Comparison of ENCODE assay signal across 23 mouse cellular contexts in the genomic region with DNA sequence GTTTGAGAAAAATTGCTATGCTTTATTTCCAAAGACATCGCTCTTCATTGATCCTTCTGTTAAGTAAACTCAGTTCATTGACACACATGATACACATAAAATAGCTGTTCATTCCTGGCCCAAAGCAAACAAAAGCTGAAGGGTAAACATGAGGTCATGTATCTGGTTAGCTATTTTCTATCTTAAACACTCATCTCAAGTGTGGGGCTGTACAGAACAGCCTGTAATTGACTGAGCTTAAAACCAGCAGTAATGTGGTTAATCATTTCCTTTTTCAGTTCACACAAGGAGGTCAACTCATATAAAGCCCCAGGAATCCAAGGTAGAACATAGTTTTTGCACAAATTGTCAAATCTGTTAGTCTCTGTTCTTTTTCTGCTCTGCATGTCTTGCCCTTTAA.
DNase-seq lines count a peak whose midpoint lies in the region; ATAC-seq and TF ChIP-seq lines count a peak whose summit lies in the region.
"Had no signal": no experiment of that assay in that cellular context is flagged by ENCODE, and none has a peak within 500 bp of the region (broad histone marks: within the 10 kb centered on the region; RNA-seq: fewer than 3 reads in every experiment).

No protein-coding gene starts in this region.

- no peaks in the 10 kb centered on the region for H3K9me3 ChIP-seq in kidney, postnatal 0 days (replicated peaks; ENCODE audit: low read length)
- H3K9me3 ChIP-seq: embryonic facial prominence, embryonic 10.5 days; embryonic facial prominence, embryonic 15.5 days; forebrain, embryonic 12.5 days; heart, embryonic 13.5 days; liver, embryonic 13.5 days; midbrain, embryonic 12.5 days had no signal

- TF ChIP-seq CTCF in kidney, adult 2 months (conservative IDR thresholded peaks at IDR 0.05; ENCODE audit: insufficient read depth, insufficient read length, low read depth, low read length): no peak
- TF ChIP-seq CTCF in liver, adult 2 months (IDR thresholded peaks at IDR 0.05; ENCODE audit: low read depth, low read length): no peak
- TF ChIP-seq CTCF in Patski (IDR thresholded peaks at IDR 0.05): no peak
- TF ChIP-seq CTCF in kidney, postnatal 0 days (IDR thresholded peaks at IDR 0.05; ENCODE audit: low read depth): no peak

- H3K4me2 ChIP-seq in kidney, postnatal 0 days (ENCODE audit: low read length): no peak overlapping the region
- H3K4me2 ChIP-seq: embryonic facial prominence, embryonic 15.5 days; forebrain, embryonic 12.5 days; heart, embryonic 13.5 days; hindbrain, embryonic 14.5 days; liver, embryonic 13.5 days; midbrain, embryonic 12.5 days had no signal

- POLR2A ChIA-PET in Patski (lab: Charles Lee): no interaction called here

- no peak overlapping the region for H3K27ac ChIP-seq in kidney, adult 2 months (ENCODE audit: insufficient read depth, low read depth, low read length)
- no peak overlapping the region for H3K27ac ChIP-seq in liver, adult 2 months (replicated peaks; ENCODE audit: insufficient read depth, low read depth, low read length)
- H3K27ac ChIP-seq in kidney, postnatal 0 days: 0 out of 2 replicates have a peak overlapping the region, but pooled peaks have one; percentile 31
- H3K27ac ChIP-seq: embryonic facial prominence, embryonic 10.5 days; embryonic facial prominence, embryonic 15.5 days; forebrain, embryonic 12.5 days; heart, embryonic 13.5 days; hindbrain, embryonic 14.5 days; liver, embryonic 13.5 days; midbrain, embryonic 12.5 days had no signal

- no peaks in the 10 kb centered on the region for H3K36me3 ChIP-seq in kidney, adult 2 months (ENCODE audit: control insufficient read depth, insufficient read depth, low read length)
- no peaks in the 10 kb centered on the region for H3K36me3 ChIP-seq in liver, adult 2 months (ENCODE audit: control insufficient read depth, insufficient read depth, low read length)
- H3K36me3 ChIP-seq in kidney, postnatal 0 days (ENCODE audit: insufficient read depth, low read length): no peaks in the 10 kb centered on the region
- H3K36me3 ChIP-seq: embryonic facial prominence, embryonic 10.5 days; embryonic facial prominence, embryonic 15.5 days; forebrain, embryonic 12.5 days; heart, embryonic 13.5 days; liver, embryonic 13.5 days; midbrain, embryonic 12.5 days had no signal

- in situ Hi-C loops in Patski (cut with MboI; ENCODE audit: low pct_unique_long_range_greater_than_20kb): no loop called here

- peak; percentile 47 for DNase-seq in kidney, adult 2 months
- DNase-seq in kidney, postnatal 4 days: no peak
- peak; percentile 37 for DNase-seq in liver, adult 2 months (ENCODE audit: extremely low read depth, low read depth, low spot score)
- DNase-seq in liver: no peak
- no peak for DNase-seq in Patski (ENCODE audit: low read depth, low spot score)
- peak; percentile 44 for DNase-seq in kidney, postnatal 0 days (ENCODE audit: low spot score)
- no peak for DNase-seq in urinary bladder, adult 18-20 months (ENCODE audit: low spot score in 2 of 2)
- DNase-seq in natural killer cell, adult 2 months (ENCODE audit: low spot score in 2 of 2): no peak
- DNase-seq: adrenal gland, postnatal 10 days; cerebellum, adult 8-10 months; cerebellum, postnatal 25 days; forebrain, postnatal 0 days; heart, postnatal 10 days; liver, embryonic 13.5 days; lung, postnatal 36 days had no signal

- CTCF ChIA-PET in Patski (lab: Charles Lee): interaction anchor here (1.6 to 2.5 kb wide), 2 partner anchors 13 to 48 kb away, joined by 3 to 9 read pairs; no protein-coding TSS in a partner anchor

- peak; percentile 88 for ATAC-seq in Patski
- ATAC-seq in kidney, postnatal 0 days (replicated peaks; ENCODE audit: low FRiP score, low read depth): peak; percentile 91
- ATAC-seq: forebrain, postnatal 0 days had no signal

- no peak for TF ChIP-seq POLR2A in kidney, adult 2 months (IDR thresholded peaks at IDR 0.05; ENCODE audit: low read depth, low read length)
- TF ChIP-seq POLR2A in liver, adult 2 months (IDR thresholded peaks at IDR 0.05; ENCODE audit: extremely low read depth, insufficient read depth, low read length): no peak

- 59% methylated on average over 1 of the region's 1 CpGs for WGBS in kidney, adult 2 months
- 31% methylated on average over 1 of the region's 1 CpGs for WGBS in liver, adult 2 months
- 60% methylated on average over 1 of the region's 1 CpGs for WGBS in kidney, postnatal 0 days

- no peaks in the 10 kb centered on the region for H3K27me3 ChIP-seq in kidney, adult 2 months (replicated peaks; ENCODE audit: control insufficient read depth, insufficient read depth, low read length)
- no peaks in the 10 kb centered on the region for H3K27me3 ChIP-seq in liver, adult 2 months (ENCODE audit: control insufficient read depth, insufficient read depth, low read length)
- no peaks in the 10 kb centered on the region for H3K27me3 ChIP-seq in Patski
- H3K27me3 ChIP-seq in kidney, postnatal 0 days (ENCODE audit: insufficient read depth, low read length): no peaks in the 10 kb centered on the region
- H3K27me3 ChIP-seq: CH12.LX; embryonic facial prominence, embryonic 15.5 days; forebrain, embryonic 12.5 days; heart, embryonic 13.5 days; liver, embryonic 13.5 days; megakaryocyte, embryonic 14.5 days; midbrain, embryonic 12.5 days had no signal

- H3K4me1 ChIP-seq in kidney, adult 2 months (ENCODE audit: control insufficient read depth, insufficient read depth, low read length): no peaks in the 10 kb centered on the region
- no peaks in the 10 kb centered on the region; the same call in 1 of the 2 replicates for H3K4me1 ChIP-seq in liver, adult 2 months (ENCODE audit: control insufficient read depth, insufficient read depth, low read length)
- no peaks in the 10 kb centered on the region for H3K4me1 ChIP-seq in kidney, postnatal 0 days (replicated peaks; ENCODE audit: insufficient read depth, low read length)
- H3K4me1 ChIP-seq: embryonic facial prominence, embryonic 10.5 days; embryonic facial prominence, embryonic 15.5 days; forebrain, embryonic 12.5 days; heart, embryonic 13.5 days; liver, embryonic 13.5 days; megakaryocyte, embryonic 14.5 days; midbrain, embryonic 12.5 days had no signal

- H3K9ac ChIP-seq in liver, adult 2 months (ENCODE audit: low read depth, low read length): no peak overlapping the region
- H3K9ac ChIP-seq in kidney, postnatal 0 days (ENCODE audit: low read depth, low read length): no peak overlapping the region
- H3K9ac ChIP-seq: embryonic facial prominence, embryonic 15.5 days; forebrain, embryonic 12.5 days; forebrain, postnatal 0 days; heart, embryonic 13.5 days; hindbrain, embryonic 14.5 days; liver, embryonic 13.5 days; midbrain, embryonic 12.5 days had no signal

- H3K79me2 ChIP-seq in liver, adult 2 months (ENCODE audit: control insufficient read depth, insufficient read depth, low read length): no peaks in the 10 kb centered on the region

- no peak overlapping the region for H3K4me3 ChIP-seq in kidney, adult 2 months (ENCODE audit: insufficient read depth, low read depth, low read length)
- no peak overlapping the region for H3K4me3 ChIP-seq in liver, adult 2 months (ENCODE audit: insufficient read depth, low read depth, low read length)
- no peak overlapping the region for H3K4me3 ChIP-seq in kidney, postnatal 0 days (replicated peaks; ENCODE audit: low read depth, low read length)
- H3K4me3 ChIP-seq: embryonic facial prominence, embryonic 10.5 days; embryonic facial prominence, embryonic 15.5 days; forebrain, embryonic 12.5 days; heart, embryonic 13.5 days; liver, embryonic 13.5 days; megakaryocyte, embryonic 14.5 days; midbrain, embryonic 12.5 days had no signal

Comparison
In these comparisons a context has a peak if more than half of its experiments do, and no peak if none do; other contexts are left out.
1. DNase-seq: peak in kidney, adult 2 months (single experiment), liver, adult 2 months (single experiment) and kidney, postnatal 0 days (single experiment); none in kidney, postnatal 4 days (0 of 2), liver (single experiment), Patski (single experiment), urinary bladder, adult 18-20 months (0 of 2) and natural killer cell, adult 2 months (0 of 2).